Mouse (Mus musculus) liver, postnatal 0 days (tissue): ENCODE results near the gene Kcnrg. TPM values are rescaled to one million over a fixed set of nuclear protein-coding genes. Genes with fewer than 3 reads are reported as not detected.

Source experiments
- ATAC-seq: fragments of 200-750 bp; cut with Nextera tagmentation; 2 replicates; pipeline ENCODE4 v1.8.0; 2017; ENCODE audit warnings: mild to moderate bottlenecking, moderate library complexity
- DNase-seq: peaks from one replicate; pipeline ENCODE4 v3.0.0-alpha.2; 2016
- H3K27ac ChIP-seq: fragments of 300-500 bp; sonication (generic); 2 replicates; pipeline ENCODE4 v1.5.1; 2014; ENCODE audit warnings: antibody characterized with exemption, moderate library complexity, mild to moderate bottlenecking, low read depth
- H3K27me3 ChIP-seq: fragments of 300-500 bp; sonication (generic); 2 replicates; pipeline ENCODE4 v1.6.1; 2014; ENCODE audit warnings: low read length, control low read depth, mixed read lengths; ENCODE audit not compliant: insufficient read depth
- H3K36me3 ChIP-seq: fragments of 300-500 bp; sonication (generic); replicated peaks from 2 replicates; pipeline ENCODE4 v1.6.1; 2014; ENCODE audit warnings: mild to moderate bottlenecking, control low read depth, low read length, moderate library complexity, mixed read lengths; ENCODE audit not compliant: insufficient read depth
- H3K4me1 ChIP-seq: fragments of 300-500 bp; sonication (generic); 2 replicates; pipeline ENCODE4 v1.6.1; 2014; ENCODE audit warnings: antibody characterized with exemption, mild to moderate bottlenecking, control low read depth; ENCODE audit not compliant: insufficient read depth
- H3K4me2 ChIP-seq: fragments of 300-500 bp; sonication (generic); 2 replicates; pipeline ENCODE4 v1.6.1; 2014; ENCODE audit warnings: low read depth, mild to moderate bottlenecking, low read length, moderate library complexity, mixed read lengths
- H3K4me3 ChIP-seq: fragments of 300-500 bp; sonication (generic); 2 replicates; pipeline ENCODE4 v1.5.1; 2014; ENCODE audit warnings: low read depth, low read length
- H3K9ac ChIP-seq: fragments of 300-500 bp; sonication (generic); replicated peaks from 2 replicates; pipeline ENCODE4 v1.6.1; 2014; ENCODE audit warnings: mild to moderate bottlenecking, moderate library complexity
- H3K9me3 ChIP-seq: fragments of 300-500 bp; sonication (generic); 2 replicates; pipeline ENCODE4 v1.6.1; 2016; ENCODE audit warnings: mild to moderate bottlenecking, control low read depth, low read length, mixed read lengths
- CTCF ChIP-seq: sonication (generic); IDR thresholded peaks from 2 replicates; pipeline ENCODE4 v1.5.1; 2016; ENCODE audit warnings: antibody characterized with exemption, low read depth
- EP300 ChIP-seq: IDR thresholded peaks from 2 replicates; pipeline ENCODE4 v1.6.1; 2016; ENCODE audit warnings: antibody characterized with exemption, low read depth, mild to moderate bottlenecking
- WGBS: fragments of 180-500 bp; shearing (Covaris S2); extraction: QIAGEN DNeasy Blood & Tissue Kit; methylation state at CpG from one replicate; pipeline ENCODE4 v1.1.7; 2014; ENCODE audit not compliant: insufficient replicate concordance; 5-methylcytosine and 5-hydroxymethylcytosine counted together
- polyA plus RNA-seq: library from polyadenylated mRNA; unstranded; fragments of >200 nt; fragmentation: Nextera tagmentation; extraction: Ambion mirVana; gene quantifications from 2 replicates; pipeline ENCODE4 v1.2.1, GENCODE M21; 2015

Gene Kcnrg
- polyA plus RNA-seq, 1 experiment from 2014 or later, result 0.08 TPM

- Histone ChIP-seq H3K27ac (no peak overlapping the region), H3K4me1 (no peaks in the 10 kb centered on the region), H3K4me2 (no peak overlapping the region), H3K27me3 (no peaks in the 10 kb centered on the region), H3K4me3 (no peak overlapping the region), H3K36me3 (no peaks in the 10 kb centered on the region), H3K9me3 (no peaks in the 10 kb centered on the region), H3K9ac (no peak overlapping the region)
- WGBS, result 84% methylated on average over 10 of the region's 10 CpGs
- DNase-seq, result no peak
- no peak for ATAC-seq
- TF ChIP-seq CTCF (no peak), EP300 (no peak)
Measured at GRCm38 (mm10) chr14:61575066-61575465, 32.2 kb upstream of the Kcnrg start.

- no peak overlapping the region for H3K4me3 ChIP-seq
- H3K27me3 ChIP-seq, result no peaks in the 10 kb centered on the region
- H3K27ac ChIP-seq, result no peak overlapping the region
- ATAC-seq, result no peak
- 79% methylated on average over 8 of the region's 8 CpGs for WGBS
- no peak overlapping the region for H3K4me2 ChIP-seq
- H3K9me3 ChIP-seq, result no peaks in the 10 kb centered on the region
- no peak overlapping the region for H3K9ac ChIP-seq
- H3K36me3 ChIP-seq, result no peaks in the 10 kb centered on the region
- no peaks in the 10 kb centered on the region for H3K4me1 ChIP-seq
- DNase-seq, result no peak
- TF ChIP-seq EP300, result no peak
- no peak for TF ChIP-seq CTCF
Measured at GRCm38 (mm10) chr14:61575941-61576340, 31.3 kb upstream of the Kcnrg start.

GRCm38 (mm10) chr14:61589288-61590065, 17.8 kb upstream of the Kcnrg start:
- 29% methylated on average over 4 of the region's 4 CpGs for WGBS
- TF ChIP-seq CTCF (no peak; the same call in 1 of the 2 replicates), EP300 (no peak)
- no peaks in the 10 kb centered on the region for H3K9me3 ChIP-seq
- no peaks in the 10 kb centered on the region for H3K36me3 ChIP-seq
- H3K27ac ChIP-seq, result no peak overlapping the region; the same call in 1 of the 2 replicates
- no peak overlapping the region for H3K4me2 ChIP-seq
- DNase-seq, result no peak
- H3K4me1 ChIP-seq, result no peaks in the 10 kb centered on the region
- no peak overlapping the region for H3K4me3 ChIP-seq
- no peak overlapping the region for H3K9ac ChIP-seq
- ATAC-seq, result no peak
- no peaks in the 10 kb centered on the region for H3K27me3 ChIP-seq

GRCm38 (mm10) chr14:61596719-61597426, 10.4 kb upstream of the Kcnrg start:
- no peak for DNase-seq
- no peak for TF ChIP-seq EP300
- TF ChIP-seq CTCF, result no peak
- Histone ChIP-seq H3K9me3 (no peaks in the 10 kb centered on the region), H3K27ac (no peak overlapping the region), H3K27me3 (no peaks in the 10 kb centered on the region), H3K4me3 (no peak overlapping the region), H3K36me3 (no peaks in the 10 kb centered on the region; the same call in 1 of the 2 replicates), H3K4me2 (no peak overlapping the region), H3K9ac (no peak overlapping the region), H3K4me1 (peaks cover 15% of the 10 kb centered on the region)
- 71% methylated on average over 9 of the region's 9 CpGs for WGBS
- no peak for ATAC-seq

GRCm38 (mm10) chr14:61597968-61598367, 9.3 kb upstream of the Kcnrg start, which contains the start of gene Trim13:
Trim13 (plus strand) TSS chr14:61598247.
- peak; percentile 27 for DNase-seq
- Histone ChIP-seq H3K9ac (peak within 1 kb of the TSS; percentile 76), H3K27me3 (no peaks in the 10 kb centered on the region), H3K36me3 (no peaks in the 10 kb centered on the region; the same call in 1 of the 2 replicates), H3K4me2 (peak within 1 kb of the TSS; percentile 73), H3K4me3 (peak within 1 kb of the TSS; percentile 62), H3K9me3 (no peaks in the 10 kb centered on the region), H3K27ac (no peak within 1 kb of the TSS), H3K4me1 (peaks cover 15% of the 10 kb centered on the region)
- WGBS, result 43% methylated on average over 5 of the region's 5 CpGs
- TF ChIP-seq EP300 (no peak), CTCF (no peak)
- ATAC-seq, result no peak
